Mouse (Mus musculus) stomach, postnatal 0 days (tissue): ENCODE measurements around the gene Actl6b.

ENCODE experiments used
- CTCF ChIP-seq: IDR thresholded peaks from 2 replicates; pipeline ENCODE4 v1.5.1; 2016; ENCODE audit warnings: antibody characterized with exemption, low read depth, mild to moderate bottlenecking, moderate library complexity
- EP300 ChIP-seq: optimal IDR thresholded peaks from 2 replicates; pipeline ENCODE3; 2016; ENCODE audit warnings: antibody characterized with exemption

DNA sequence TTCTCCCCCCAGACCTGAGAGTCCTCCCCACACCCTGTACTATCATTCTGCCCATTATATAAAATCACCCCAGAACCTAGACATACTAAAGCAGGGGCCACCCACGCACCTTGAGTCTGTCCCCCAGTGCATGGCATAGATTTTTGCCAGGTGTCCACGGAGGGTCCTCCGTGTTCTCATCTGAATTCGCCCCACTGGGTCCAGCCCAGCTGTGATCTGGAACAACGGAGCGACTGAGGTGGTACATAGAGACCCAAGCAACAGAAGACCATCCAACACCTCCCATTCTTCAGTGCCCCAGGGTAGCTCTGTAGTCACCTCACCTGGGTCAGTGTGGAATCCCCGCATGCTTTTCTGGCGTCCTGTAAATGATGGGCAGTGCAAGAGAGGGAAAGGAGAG, 23.2 kb upstream of the Actl6b start:
- TF ChIP-seq EP300 (no peak), CTCF (no peak)
